Mouse (Mus musculus) forebrain, embryonic 14.5 days (tissue): ENCODE measurements around the gene Gm49405. TPM values are rescaled to one million over a fixed set of nuclear protein-coding genes. Genes with fewer than 3 reads are reported as not detected.

ENCODE experiments used
- ATAC-seq: fragments of 200-750 bp; cut with Nextera tagmentation; 2 replicates; pipeline ENCODE4 v1.8.0; 2017; ENCODE audit warnings: mild to moderate bottlenecking, moderate library complexity
- DNase-seq: peaks from one replicate; pipeline ENCODE4 v3.0.0-alpha.2; 2015; ENCODE audit warnings: low spot score
- H3K27ac ChIP-seq: fragments of 300-500 bp; sonication (generic); 2 replicates; pipeline ENCODE4 v1.5.1; 2014; ENCODE audit warnings: low read depth, mild to moderate bottlenecking, control low read depth, low read length, moderate library complexity
- H3K27me3 ChIP-seq: fragments of 300-500 bp; sonication (generic); replicated peaks from 2 replicates; pipeline ENCODE4 v1.6.1; 2014; ENCODE audit warnings: low read length, control low read depth, mixed read lengths; ENCODE audit not compliant: control insufficient read depth, insufficient read depth
- H3K36me3 ChIP-seq: fragments of 300-500 bp; sonication (generic); 2 replicates; pipeline ENCODE4 v1.6.1; 2014; ENCODE audit warnings: low read length, control low read depth; ENCODE audit not compliant: control insufficient read depth, insufficient read depth
- H3K4me1 ChIP-seq: fragments of 300-500 bp; sonication (generic); 2 replicates; pipeline ENCODE4 v1.6.1; 2014; ENCODE audit warnings: antibody characterized with exemption, low read length, control low read depth; ENCODE audit not compliant: control insufficient read depth, insufficient read depth
- H3K4me2 ChIP-seq: fragments of 300-500 bp; sonication (generic); 2 replicates; pipeline ENCODE4 v1.6.1; 2014; ENCODE audit warnings: mild to moderate bottlenecking, control low read depth, low read length
- H3K4me3 ChIP-seq: fragments of 300-500 bp; sonication (generic); 2 replicates; pipeline ENCODE4 v1.5.1; 2014; ENCODE audit warnings: low read depth, low read length, control low read depth
- H3K9ac ChIP-seq: fragments of 300-500 bp; sonication (generic); 2 replicates; pipeline ENCODE4 v1.6.1; 2014; ENCODE audit warnings: mild to moderate bottlenecking, low read length, control low read depth, moderate library complexity
- H3K9me3 ChIP-seq: fragments of 300-500 bp; sonication (generic); replicated peaks from 2 replicates; pipeline ENCODE4 v1.6.1; 2016; ENCODE audit warnings: low read length, control low read depth, mixed read lengths; ENCODE audit not compliant: control insufficient read depth
- WGBS: fragments of 180-500 bp; shearing (Covaris S2); extraction: QIAGEN DNeasy Blood & Tissue Kit; methylation state at CpG from one replicate; pipeline ENCODE4 v1.1.7; 2014; 5-methylcytosine and 5-hydroxymethylcytosine counted together
- polyA plus RNA-seq: library from polyadenylated mRNA; unstranded; fragments of >200 nt; fragmentation: Nextera tagmentation; extraction: Ambion mirVana; gene quantifications from 2 replicates; pipeline ENCODE4 v1.2.1, GENCODE M21; 2014

Gm49405 gene
- polyA plus RNA-seq, 1 experiment from 2014 or later = 2.2 TPM

- Histone ChIP-seq H3K4me2 (no peak overlapping the region), H3K27me3 (no peaks in the 10 kb centered on the region), H3K9ac (no peak overlapping the region), H3K27ac (no peak overlapping the region), H3K4me1 (no peaks in the 10 kb centered on the region), H3K4me3 (no peak overlapping the region), H3K9me3 (no peaks in the 10 kb centered on the region), H3K36me3 (no peaks in the 10 kb centered on the region)
- 80% methylated on average over 9 of the region's 9 CpGs for WGBS
- no peak for ATAC-seq
- DNase-seq = no peak
Observed at GRCm38 (mm10) chr19:3980917-3981316, 19.5 kb upstream of the Gm49405 start.

- H3K27me3 ChIP-seq = no peaks in the 10 kb centered on the region
- DNase-seq = no peak
- no peaks in the 10 kb centered on the region for H3K9me3 ChIP-seq
- no peak for ATAC-seq
- H3K4me2 ChIP-seq = no peak overlapping the region
- H3K27ac ChIP-seq = no peak overlapping the region
- H3K4me3 ChIP-seq = no peak overlapping the region
- no peaks in the 10 kb centered on the region for H3K36me3 ChIP-seq
- WGBS = 33% methylated on average over 9 of the region's 9 CpGs
- H3K4me1 ChIP-seq = no peaks in the 10 kb centered on the region
- no peak overlapping the region for H3K9ac ChIP-seq
Observed at GRCm38 (mm10) chr19:3983527-3984200, 16.8 kb upstream of the Gm49405 start.

GRCm38 (mm10) chr19:3985261-3985681 is 15.2 kb upstream of the Gm49405 start:
- H3K9ac ChIP-seq = no peak overlapping the region
- H3K27ac ChIP-seq = no peak overlapping the region
- H3K4me1 ChIP-seq = no peaks in the 10 kb centered on the region
- H3K9me3 ChIP-seq = no peaks in the 10 kb centered on the region
- H3K4me3 ChIP-seq = no peak overlapping the region
- H3K4me2 ChIP-seq = no peak overlapping the region
- no peak for DNase-seq
- ATAC-seq = no peak
- H3K27me3 ChIP-seq = no peaks in the 10 kb centered on the region
- WGBS = 39% methylated on average over 8 of the region's 8 CpGs
- no peaks in the 10 kb centered on the region for H3K36me3 ChIP-seq

- no peak within 1 kb of the TSS for H3K4me3 ChIP-seq
- DNase-seq = peak; percentile 33
Observed at GRCm38 (mm10) chr19:3986334-3986733, 14.1 kb upstream of the Gm49405 start, which contains the start of gene Acy3. TSS of gene Acy3 (plus strand) at chr19:3986570.

GRCm38 (mm10) chr19:3988066-3988465 is 12.4 kb upstream of the Gm49405 start:
- 88% methylated on average over 14 of the region's 14 CpGs for WGBS
- Histone ChIP-seq H3K27ac (no peak overlapping the region), H3K4me1 (no peaks in the 10 kb centered on the region), H3K9me3 (no peaks in the 10 kb centered on the region), H3K36me3 (no peaks in the 10 kb centered on the region), H3K9ac (no peak overlapping the region), H3K4me2 (no peak overlapping the region), H3K4me3 (no peak overlapping the region), H3K27me3 (no peaks in the 10 kb centered on the region)
- DNase-seq (no peak), ATAC-seq (no peak)

More at GRCm38 (mm10) chr19:3986334-3986733, 14.1 kb upstream of the Gm49405 start, which contains the start of gene Acy3:
- no peaks in the 10 kb centered on the region for H3K4me1 ChIP-seq
- H3K4me2 ChIP-seq = no peak within 1 kb of the TSS
- ATAC-seq = no peak
- no peaks in the 10 kb centered on the region for H3K36me3 ChIP-seq
- 18% methylated on average over 8 of the region's 8 CpGs for WGBS
- no peaks in the 10 kb centered on the region for H3K27me3 ChIP-seq
- no peaks in the 10 kb centered on the region for H3K9me3 ChIP-seq
- no peak within 1 kb of the TSS for H3K9ac ChIP-seq
- H3K27ac ChIP-seq = no peak within 1 kb of the TSS

- Histone ChIP-seq H3K27me3 (no peaks in the 10 kb centered on the region), H3K4me1 (no peaks in the 10 kb centered on the region), H3K4me2 (no peak overlapping the region), H3K27ac (no peak overlapping the region), H3K4me3 (no peak overlapping the region), H3K9me3 (no peaks in the 10 kb centered on the region), H3K9ac (no peak overlapping the region), H3K36me3 (no peaks in the 10 kb centered on the region)
- no peak for DNase-seq
- no peak for ATAC-seq
- 86% methylated on average over 4 of the region's 4 CpGs for WGBS
Observed at GRCm38 (mm10) chr19:3988750-3989149, 11.7 kb upstream of the Gm49405 start.

GRCm38 (mm10) chr19:3990804-3991203 is 9.6 kb upstream of the Gm49405 start:
- no peak overlapping the region for H3K27ac ChIP-seq
- DNase-seq = no peak
- H3K4me2 ChIP-seq = no peak overlapping the region
- no peak overlapping the region for H3K9ac ChIP-seq
- H3K36me3 ChIP-seq = no peaks in the 10 kb centered on the region
- H3K9me3 ChIP-seq = no peaks in the 10 kb centered on the region
- no peaks in the 10 kb centered on the region for H3K27me3 ChIP-seq
- no peaks in the 10 kb centered on the region for H3K4me1 ChIP-seq
- no peak for ATAC-seq
- no peak overlapping the region for H3K4me3 ChIP-seq
- WGBS = 76% methylated on average over 6 of the region's 6 CpGs

- H3K36me3 ChIP-seq = no peaks in the 10 kb centered on the region
- H3K4me1 ChIP-seq = no peaks in the 10 kb centered on the region
- H3K4me2 ChIP-seq = no peak overlapping the region
- ATAC-seq (no peak), DNase-seq (no peak)
- 98% methylated on average over 3 of the region's 3 CpGs for WGBS
- no peak overlapping the region for H3K9ac ChIP-seq
- H3K27ac ChIP-seq = no peak overlapping the region
- no peaks in the 10 kb centered on the region for H3K27me3 ChIP-seq
- H3K9me3 ChIP-seq = no peaks in the 10 kb centered on the region
- no peak overlapping the region for H3K4me3 ChIP-seq
Observed at GRCm38 (mm10) chr19:3991562-3991961, 8.9 kb upstream of the Gm49405 start.

GRCm38 (mm10) chr19:3991966-3992365 is 8.5 kb upstream of the Gm49405 start:
- H3K9me3 ChIP-seq = no peaks in the 10 kb centered on the region
- no peaks in the 10 kb centered on the region for H3K27me3 ChIP-seq
- no peak overlapping the region for H3K9ac ChIP-seq
- no peaks in the 10 kb centered on the region for H3K4me1 ChIP-seq
- no peak overlapping the region for H3K4me2 ChIP-seq
- H3K4me3 ChIP-seq = no peak overlapping the region
- WGBS = 82% methylated on average over 3 of the region's 3 CpGs
- no peak for DNase-seq
- no peak for ATAC-seq
- no peak overlapping the region for H3K27ac ChIP-seq
- no peaks in the 10 kb centered on the region for H3K36me3 ChIP-seq
